Mouse (Mus musculus) kidney, adult 2 months (tissue): ENCODE measurements around the gene Stx4a. TPM values are rescaled to one million over a fixed set of nuclear protein-coding genes. Genes with fewer than 3 reads are reported as not detected.

Experiments used
- DNase-seq: peaks from one replicate; pipeline ENCODE4 v3.0.0; 2021
- H3K27ac ChIP-seq: fragments of 200-500 bp; 2 replicates; pipeline ENCODE4 v1.5.1; 2012; ENCODE audit warnings: low read depth, low read length, control low read depth, inconsistent platforms; ENCODE audit not compliant: insufficient read depth
- H3K27me3 ChIP-seq: fragments of 200-500 bp; replicated peaks from 2 replicates; pipeline ENCODE4 v1.6.1; 2012; ENCODE audit warnings: mild to moderate bottlenecking, moderate library complexity, low read length, inconsistent platforms; ENCODE audit not compliant: control insufficient read depth, insufficient read depth
- H3K36me3 ChIP-seq: fragments of 200-500 bp; 2 replicates; pipeline ENCODE4 v1.6.1; 2012; ENCODE audit warnings: mild to moderate bottlenecking, moderate library complexity, low read length, inconsistent platforms; ENCODE audit not compliant: control insufficient read depth, insufficient read depth
- H3K4me1 ChIP-seq: fragments of 200-500 bp; 2 replicates; pipeline ENCODE4 v1.6.1; 2011; ENCODE audit warnings: low read length; ENCODE audit not compliant: control insufficient read depth, insufficient read depth
- H3K4me3 ChIP-seq: fragments of 200-500 bp; 2 replicates; pipeline ENCODE4 v1.5.1; 2011; ENCODE audit warnings: mild to moderate bottlenecking, low read depth, low read length, control low read depth; ENCODE audit not compliant: insufficient read depth
- CTCF ChIP-seq: fragments of 200-500 bp; conservative IDR thresholded peaks from 2 replicates; pipeline ENCODE4 v1.5.1; 2011; ENCODE audit warnings: low read depth, mild to moderate bottlenecking, control low read depth, low read length, moderate library complexity, mixed read lengths; ENCODE audit not compliant: insufficient read depth, insufficient read length
- POLR2A ChIP-seq: fragments of 200-500 bp; IDR thresholded peaks from one replicate; pipeline ENCODE4 v1.6.1; 2011; ENCODE audit warnings: low read depth, low read length, control low read depth
- WGBS: fragments of 180-500 bp; shearing (Covaris S2); methylation state at CpG from one replicate; pipeline ENCODE4 v1.1.7; 2018; 5-methylcytosine and 5-hydroxymethylcytosine counted together
- polyA plus RNA-seq: library from polyadenylated mRNA; depleted of rRNA; stranded (reverse); fragments of >200 nt; gene quantifications from 2 replicates; pipeline ENCODE4 v1.2.3, GENCODE M21; 2012

Stx4a gene
- polyA plus RNA-seq, 1 experiment = 66.5 TPM

DNA sequence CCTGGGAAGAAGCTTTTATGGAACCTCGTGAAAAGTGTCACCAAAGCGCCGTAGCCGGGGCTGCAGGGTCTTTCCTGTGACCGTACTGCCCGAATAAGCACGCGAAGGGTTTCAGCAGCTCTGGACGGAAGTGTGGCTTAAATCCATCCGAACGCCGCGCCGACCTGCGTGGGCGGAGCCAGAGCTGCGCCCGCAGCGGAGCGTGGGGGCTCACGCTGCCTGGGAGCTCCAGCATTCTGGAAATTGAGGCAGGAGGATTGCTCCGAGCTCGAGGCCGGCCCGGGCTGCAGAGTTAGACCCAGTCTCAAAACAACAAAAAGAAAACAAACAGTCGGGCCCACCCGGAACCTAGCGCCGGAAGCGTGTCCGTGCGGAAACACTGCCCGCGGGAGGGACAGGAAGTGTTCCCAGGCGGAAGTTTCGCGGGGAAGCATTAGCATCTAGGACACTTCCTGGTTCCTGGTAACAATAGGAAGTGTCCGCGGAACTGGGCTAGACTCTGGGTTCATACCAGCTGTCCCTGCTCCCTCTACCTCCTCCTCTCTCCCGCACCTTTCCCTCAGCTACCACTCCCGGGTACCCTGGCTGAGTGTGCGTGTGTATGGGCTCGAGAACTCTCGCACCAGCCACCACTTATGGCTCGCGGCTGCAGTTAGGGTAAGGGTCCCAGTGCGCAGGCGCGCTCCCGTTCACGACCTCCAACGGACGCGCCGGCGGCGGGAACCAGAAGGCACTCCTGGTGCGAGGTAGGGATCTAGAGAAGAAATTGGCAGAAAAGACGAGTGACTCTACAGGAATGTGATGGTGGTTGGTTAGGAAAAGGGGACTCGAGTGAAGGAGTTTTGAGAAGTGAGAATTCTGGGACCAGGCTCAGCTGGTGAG is 52.6 kb downstream of the Stx4a start, which contains the start of gene Zfp668:
Gene Zfp668 (minus strand): TSS at position 362 of the 882 bp plus-strand sequence.
- TF ChIP-seq POLR2A (peak; percentile 82), CTCF (no peak)
- H3K4me3 ChIP-seq = peak within 1 kb of the TSS; percentile 75
- DNase-seq = peak; percentile 95
- no peaks in the 10 kb centered on the region; the same call in 1 of the 2 replicates for H3K36me3 ChIP-seq
- H3K27me3 ChIP-seq = no peaks in the 10 kb centered on the region
- H3K27ac ChIP-seq = peak within 1 kb of the TSS; percentile 95
- under 1% methylated on average over 60 of the region's 60 CpGs for whole genome bisulfite sequencing
- peaks cover 8% of the 10 kb centered on the region; the same call in 1 of the 2 replicates for H3K4me1 ChIP-seq

- Histone ChIP-seq H3K27ac (no peak overlapping the region), H3K4me3 (no peak overlapping the region), H3K36me3 (no peaks in the 10 kb centered on the region; the same call in 1 of the 2 replicates), H3K27me3 (no peaks in the 10 kb centered on the region), H3K4me1 (peaks cover 12% of the 10 kb centered on the region; the same call in 1 of the 2 replicates)
- DNase-seq = no peak
- WGBS = 95% methylated on average over 9 of the region's 9 CpGs
- TF ChIP-seq CTCF (no peak), POLR2A (no peak)
Measured at GRCm38 (mm10) chr7:127879301-127879700, 55.2 kb downstream of the Stx4a start.

- Histone ChIP-seq H3K36me3 (no peaks in the 10 kb centered on the region; the same call in 1 of the 2 replicates), H3K4me1 (peaks cover 7% of the 10 kb centered on the region; the same call in 1 of the 2 replicates), H3K27me3 (no peaks in the 10 kb centered on the region), H3K27ac (no peak overlapping the region), H3K4me3 (no peak overlapping the region)
- 78% methylated on average over 12 of the region's 12 CpGs for WGBS
- DNase-seq = no peak
- TF ChIP-seq POLR2A = no peak
- no peak for TF ChIP-seq CTCF
Measured at GRCm38 (mm10) chr7:127880431-127880830, 56.3 kb downstream of the Stx4a start.

GRCm38 (mm10) chr7:127885951-127886350 is 61.9 kb downstream of the Stx4a start:
- Histone ChIP-seq H3K27me3 (no peaks in the 10 kb centered on the region), H3K4me3 (no peak overlapping the region), H3K27ac (no peak overlapping the region), H3K4me1 (peaks cover 4% of the 10 kb centered on the region; the same call in 1 of the 2 replicates), H3K36me3 (no peaks in the 10 kb centered on the region; the same call in none of the 2 replicates)
- 44% methylated on average over 6 of the region's 6 CpGs for WGBS
- DNase-seq = peak; percentile 32
- TF ChIP-seq CTCF = no peak
- no peak for TF ChIP-seq POLR2A

DNA sequence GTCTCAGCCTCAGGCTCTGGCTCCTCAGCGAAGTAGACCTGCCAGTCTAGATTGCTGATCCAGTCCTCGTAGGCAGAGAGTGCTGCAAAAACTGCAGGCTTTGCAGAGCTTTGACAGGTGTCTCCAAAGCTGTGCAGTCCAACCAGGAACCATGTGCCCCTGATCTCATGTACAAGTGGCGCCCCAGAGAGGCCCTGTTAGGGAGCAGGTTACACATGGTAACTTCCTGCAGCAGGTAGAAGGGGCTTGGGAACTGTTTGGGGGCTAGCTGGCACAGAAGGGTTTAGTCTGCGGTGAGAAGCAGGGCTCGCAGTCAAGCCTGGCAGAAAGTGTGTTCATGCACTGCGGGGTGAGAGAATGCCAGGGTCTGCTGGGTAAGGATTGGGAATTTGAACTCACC is 62.5 kb downstream of the Stx4a start:
- H3K27ac ChIP-seq = no peak overlapping the region
- TF ChIP-seq CTCF (no peak), POLR2A (no peak)
- 88% methylated on average over 6 of the region's 6 CpGs for WGBS
- H3K4me1 ChIP-seq = peaks cover 4% of the 10 kb centered on the region; the same call in 1 of the 2 replicates
- DNase-seq = no peak
- no peaks in the 10 kb centered on the region; the same call in none of the 2 replicates for H3K36me3 ChIP-seq
- no peaks in the 10 kb centered on the region for H3K27me3 ChIP-seq
- no peak overlapping the region for H3K4me3 ChIP-seq

DNA sequence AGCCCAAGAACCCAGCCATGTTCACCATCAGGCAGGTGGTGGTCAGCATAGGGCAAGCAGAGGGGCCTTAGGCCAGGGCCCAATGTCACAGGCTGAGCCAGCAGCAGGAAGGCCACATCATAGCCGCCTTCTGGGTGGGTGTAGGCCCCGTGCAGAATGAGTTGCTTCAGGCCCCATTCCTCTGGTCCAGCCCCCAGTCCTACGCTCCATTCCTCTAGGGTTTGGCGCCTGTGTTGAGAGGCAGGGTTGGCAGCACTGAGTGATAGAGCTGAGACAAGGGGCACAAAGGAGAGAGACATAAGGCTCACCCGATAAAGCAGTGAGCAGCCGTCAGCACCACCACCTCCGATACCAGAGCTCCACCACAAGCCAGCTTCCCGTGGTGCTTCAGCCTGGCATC is 63.1 kb downstream of the Stx4a start:
- 84% methylated on average over 8 of the region's 8 CpGs for WGBS
- Histone ChIP-seq H3K4me3 (no peak overlapping the region), H3K4me1 (peaks cover 4% of the 10 kb centered on the region; the same call in 1 of the 2 replicates), H3K27me3 (no peaks in the 10 kb centered on the region), H3K27ac (no peak overlapping the region), H3K36me3 (no peaks in the 10 kb centered on the region; the same call in none of the 2 replicates)
- DNase-seq = no peak
- TF ChIP-seq CTCF (no peak), POLR2A (no peak)

- no peak for DNase-seq
- TF ChIP-seq POLR2A = no peak
- TF ChIP-seq CTCF = no peak
- Histone ChIP-seq H3K4me3 (no peak overlapping the region), H3K27me3 (no peaks in the 10 kb centered on the region), H3K36me3 (no peaks in the 10 kb centered on the region; the same call in 1 of the 2 replicates), H3K4me1 (peaks cover 4% of the 10 kb centered on the region; the same call in 1 of the 2 replicates), H3K27ac (no peak overlapping the region)
- 80% methylated on average over 3 of the region's 3 CpGs for WGBS
Measured at GRCm38 (mm10) chr7:127887781-127888180, 63.7 kb downstream of the Stx4a start.
